In the genomic region with DNA sequence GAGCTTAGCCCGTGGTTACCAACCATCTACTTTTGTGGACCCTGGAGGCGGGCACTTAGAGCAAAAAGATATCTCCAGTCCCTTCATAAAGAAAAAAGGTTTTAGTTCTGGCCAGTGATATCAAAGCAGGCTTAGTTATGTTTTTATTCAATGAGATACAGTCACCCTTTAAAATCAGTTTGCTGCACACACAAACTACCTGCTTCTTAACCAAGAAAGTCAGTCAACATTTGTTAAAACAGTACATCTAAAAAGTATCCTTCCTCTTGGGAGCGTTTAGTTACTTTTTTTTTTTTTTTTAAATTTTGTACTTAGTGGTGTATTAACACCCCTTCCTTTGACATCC, we compare ENCODE assay signal across 8 mouse cellular contexts. TPM values are rescaled to one million over a fixed set of nuclear protein-coding genes. Genes with fewer than 3 reads are reported as not detected.
DNase-seq lines count a peak whose midpoint lies in the region; ATAC-seq and TF ChIP-seq lines count a peak whose summit lies in the region.

No protein-coding gene starts in this region.

- H3K27me3 ChIP-seq in kidney, embryonic 15.5 days = no peaks in the 10 kb centered on the region
- no peaks in the 10 kb centered on the region for H3K27me3 ChIP-seq in hindbrain, embryonic 16.5 days (replicated peaks; ENCODE audit: control insufficient read depth, insufficient read depth, low read length)
- H3K27me3 ChIP-seq in midbrain, embryonic 16.5 days (ENCODE audit: control insufficient read depth, insufficient read depth, low read depth, low read length) = no peaks in the 10 kb centered on the region

- H3K36me3 ChIP-seq in kidney, embryonic 15.5 days = no peaks in the 10 kb centered on the region
- H3K36me3 ChIP-seq in hindbrain, embryonic 16.5 days (ENCODE audit: control insufficient read depth, insufficient read depth, low read length) = no peaks in the 10 kb centered on the region
- no peaks in the 10 kb centered on the region for H3K36me3 ChIP-seq in midbrain, embryonic 16.5 days (ENCODE audit: control insufficient read depth, insufficient read depth, low read length)

- H3K4me2 ChIP-seq in kidney, embryonic 15.5 days = peak overlapping the region; percentile 77
- H3K4me2 ChIP-seq in hindbrain, embryonic 16.5 days (ENCODE audit: low read length) = peak overlapping the region; percentile 51
- peak overlapping the region; percentile 67 for H3K4me2 ChIP-seq in midbrain, embryonic 16.5 days (ENCODE audit: low read length)

- peaks cover 15% of the 10 kb centered on the region for H3K4me1 ChIP-seq in kidney, embryonic 15.5 days
- H3K4me1 ChIP-seq in cortical plate, adult 2 months (ENCODE audit: control insufficient read depth, insufficient read depth, low read length) = peaks cover 2% of the 10 kb centered on the region
- peaks cover 13% of the 10 kb centered on the region for H3K4me1 ChIP-seq in hindbrain, embryonic 16.5 days (ENCODE audit: control insufficient read depth, insufficient read depth, low read depth, low read length)
- peaks cover 19% of the 10 kb centered on the region for H3K4me1 ChIP-seq in midbrain, embryonic 16.5 days (ENCODE audit: control insufficient read depth, insufficient read depth, low read length)

- TF ChIP-seq CTCF in cortical plate, adult 2 months (IDR thresholded peaks at IDR 0.05; ENCODE audit: extremely low read depth, insufficient read depth, low read length) = no peak

- peak overlapping the region; percentile 100 for H3K27ac ChIP-seq in kidney, embryonic 15.5 days
- H3K27ac ChIP-seq in cortical plate, adult 2 months (ENCODE audit: insufficient read depth, low read length) = peak overlapping the region; percentile 100
- H3K27ac ChIP-seq in hindbrain, embryonic 16.5 days (ENCODE audit: low read depth, low read length) = peak overlapping the region; percentile 100
- H3K27ac ChIP-seq in midbrain, embryonic 16.5 days (ENCODE audit: low read length) = peak overlapping the region; percentile 100

- no peak for ATAC-seq in kidney, embryonic 15.5 days (replicated peaks; ENCODE audit: low FRiP score)
- no peak for ATAC-seq in hindbrain, embryonic 16.5 days
- no peak for ATAC-seq in midbrain, embryonic 16.5 days

- 14% methylated on average over 3 of the region's 3 CpGs for WGBS in kidney, embryonic 15.5 days
- 9% methylated on average over 3 of the region's 3 CpGs for WGBS in hindbrain, embryonic 16.5 days
- WGBS in midbrain, embryonic 16.5 days = 10% methylated on average over 3 of the region's 3 CpGs

- H3K9ac ChIP-seq in kidney, embryonic 15.5 days = peak overlapping the region; percentile 100
- H3K9ac ChIP-seq in hindbrain, embryonic 16.5 days (ENCODE audit: low read depth, low read length) = peak overlapping the region; percentile 100
- H3K9ac ChIP-seq in midbrain, embryonic 16.5 days (ENCODE audit: low read depth, low read length) = peak overlapping the region; percentile 100

- no peak for TF ChIP-seq POLR2A in cortical plate, adult 2 months (IDR thresholded peaks at IDR 0.05; ENCODE audit: extremely low read depth, insufficient read depth, low read length)

- H3K9me3 ChIP-seq in kidney, embryonic 15.5 days (replicated peaks) = no peaks in the 10 kb centered on the region
- H3K9me3 ChIP-seq in hindbrain, embryonic 16.5 days (ENCODE audit: control insufficient read depth, low read length) = no peaks in the 10 kb centered on the region
- no peaks in the 10 kb centered on the region for H3K9me3 ChIP-seq in midbrain, embryonic 16.5 days (replicated peaks; ENCODE audit: control insufficient read depth, low read length, poor library complexity, severe bottlenecking)

- H3K4me3 ChIP-seq in kidney, embryonic 15.5 days (replicated peaks) = peak overlapping the region; percentile 99
- peak overlapping the region; percentile 70 for H3K4me3 ChIP-seq in cortical plate, adult 2 months (ENCODE audit: insufficient read depth, low read length)
- peak overlapping the region; percentile 98 for H3K4me3 ChIP-seq in hindbrain, embryonic 16.5 days (ENCODE audit: low read length)
- peak overlapping the region; percentile 97 for H3K4me3 ChIP-seq in midbrain, embryonic 16.5 days (ENCODE audit: low read depth, low read length)

- DNase-seq in kidney, postnatal 4 days = no peak
- no peak for DNase-seq in embryo, embryonic 9.5 days (ENCODE audit: extremely low spot score)
- DNase-seq in natural killer cell, adult 2 months (ENCODE audit: low spot score in 2 of 2) = no peak
- DNase-seq in kidney, adult 8-10 months = no peak

RNA-seq across cellular contexts. Expression of a gene that starts 0.8 kb away (rescaled TPM):
- polyA plus RNA-seq in kidney, embryonic 15.5 days (2015; fragmentation: Nextera tagmentation; extraction: Ambion mirVana) = 54.6 and 54.7 TPM in 2 replicates
- 26.3 and 26.6 TPM in 2 replicates for polyA plus RNA-seq in cortical plate, adult 2 months (2012; rRNA removed)
- 30.0 and 31.2 TPM in 2 replicates for polyA plus RNA-seq in hindbrain, embryonic 16.5 days (2015; fragmentation: Nextera tagmentation; extraction: Ambion mirVana)
- 31.1 and 37.7 TPM in 2 replicates for polyA plus RNA-seq in midbrain, embryonic 16.5 days (2015; fragmentation: Nextera tagmentation; extraction: Ambion mirVana)

RNA-seq across cellular contexts. Expression of a gene that starts 5.5 kb away (rescaled TPM):
- polyA plus RNA-seq in kidney, embryonic 15.5 days (2015; fragmentation: Nextera tagmentation; extraction: Ambion mirVana) = not detected in 2 replicates
- not detected in 2 replicates for polyA plus RNA-seq in cortical plate, adult 2 months (2012; rRNA removed)
- not detected in 2 replicates for polyA plus RNA-seq in hindbrain, embryonic 16.5 days (2015; fragmentation: Nextera tagmentation; extraction: Ambion mirVana)
- not detected in 2 replicates for polyA plus RNA-seq in midbrain, embryonic 16.5 days (2015; fragmentation: Nextera tagmentation; extraction: Ambion mirVana)
